Mouse (Mus musculus) lung, postnatal 0 days (tissue): ENCODE data around the gene Mcidas.

ENCODE experiments used
- CTCF ChIP-seq: IDR thresholded peaks from 2 replicates; pipeline ENCODE4 v1.5.1; 2016; ENCODE audit warnings: antibody characterized with exemption, mild to moderate bottlenecking
- EP300 ChIP-seq: IDR thresholded peaks from 2 replicates; pipeline ENCODE4 v1.6.1; 2016; ENCODE audit warnings: antibody characterized with exemption, mild to moderate bottlenecking, control low read depth

- no peak for TF ChIP-seq CTCF
- no peak for TF ChIP-seq EP300
Observed at GRCm38 (mm10) chr13:113034950-113035421, 41.3 kb downstream of the Mcidas start, which contains the start of gene Cdc20b.
